Mouse (Mus musculus): ENCODE measurements at regions not wholly inside any gene's neighbourhood (a gene's known extent, or its start where the extent isn't known, plus 50 kb on each side); places are given as distances from the start of the nearest gene placed in this dataset.

DNA sequence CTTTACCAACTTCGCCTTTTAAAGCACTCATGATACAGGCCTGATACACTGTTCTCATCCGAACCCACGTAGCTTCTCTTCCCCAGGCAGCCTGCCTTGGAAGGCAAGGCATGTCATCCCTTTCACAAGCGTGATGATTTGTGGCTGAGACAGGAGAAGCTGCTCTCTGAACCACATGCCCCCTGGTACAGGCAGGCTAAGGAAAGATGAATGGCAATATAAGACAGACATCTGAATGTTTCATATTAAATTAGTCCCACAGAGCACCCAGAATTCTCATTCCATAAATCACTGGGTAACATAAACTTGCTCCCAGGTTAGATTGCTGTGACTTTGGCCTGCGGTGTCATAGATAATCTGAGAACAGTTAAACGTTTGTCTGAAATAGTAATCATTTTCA is 280.9 kb upstream of the Mpped2 start:
- no peak overlapping the region for H3K4me2 ChIP-seq (ENCODE audit: low read depth, low read length)
- no peaks in the 10 kb centered on the region for H3K4me1 ChIP-seq (ENCODE audit: control insufficient read depth, low read depth, low read length)
- no peak overlapping the region for H3K9ac ChIP-seq (ENCODE audit: low read depth, low read length)
- H3K27me3 ChIP-seq (ENCODE audit: control insufficient read depth, insufficient read depth, low read depth, low read length): no peaks in the 10 kb centered on the region
- no peak for ATAC-seq (ENCODE audit: low read depth)
- H3K9me3 ChIP-seq (replicated peaks; ENCODE audit: control insufficient read depth, low read length): no peaks in the 10 kb centered on the region
- WGBS (ENCODE audit: insufficient replicate concordance): 64% methylated on average over 6 of the region's 6 CpGs
- H3K27ac ChIP-seq (ENCODE audit: low read length): no peak overlapping the region
- no peaks in the 10 kb centered on the region for H3K36me3 ChIP-seq (ENCODE audit: control insufficient read depth, insufficient read depth)
- H3K4me3 ChIP-seq (ENCODE audit: low read depth, low read length): no peak overlapping the region

DNA sequence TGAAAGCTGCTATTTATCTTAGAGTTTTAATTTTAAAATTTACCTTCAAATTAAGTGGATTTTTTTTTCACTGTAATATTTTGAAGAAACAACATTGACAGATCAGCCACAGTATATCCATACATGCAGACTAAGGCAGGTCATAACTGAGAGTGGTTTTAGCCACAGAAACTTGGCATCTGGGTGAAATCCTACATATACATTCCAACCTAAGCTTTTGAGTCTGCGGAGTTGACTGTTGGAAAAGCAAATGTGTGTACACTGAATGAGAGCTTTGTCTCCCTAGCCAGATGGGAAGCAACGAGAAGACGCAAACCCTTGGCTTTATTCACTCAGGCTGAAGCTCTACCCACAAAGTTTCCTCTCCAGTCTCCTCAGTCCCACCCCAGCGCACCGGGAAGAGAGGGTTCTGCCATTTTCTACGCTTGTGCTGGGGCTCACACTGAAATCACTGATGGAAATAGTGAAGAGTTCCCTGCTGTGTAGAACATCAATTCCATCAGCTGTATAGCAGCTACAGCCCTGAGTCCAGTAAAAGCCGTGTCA is 277.5 kb upstream of the Mpped2 start:
- H3K9me3 ChIP-seq (replicated peaks; ENCODE audit: control insufficient read depth, low read length): no peaks in the 10 kb centered on the region
- H3K9ac ChIP-seq (ENCODE audit: low read depth, low read length): no peak overlapping the region
- WGBS (ENCODE audit: insufficient replicate concordance): 67% methylated on average over 7 of the region's 7 CpGs
- H3K4me2 ChIP-seq (ENCODE audit: low read depth, low read length): no peak overlapping the region
- no peaks in the 10 kb centered on the region for H3K4me1 ChIP-seq (ENCODE audit: control insufficient read depth, low read depth, low read length)
- H3K27me3 ChIP-seq (ENCODE audit: control insufficient read depth, insufficient read depth, low read depth, low read length): no peaks in the 10 kb centered on the region
- H3K4me3 ChIP-seq (ENCODE audit: low read depth, low read length): no peak overlapping the region
- H3K27ac ChIP-seq (ENCODE audit: low read length): no peak overlapping the region
- H3K36me3 ChIP-seq (ENCODE audit: control insufficient read depth, insufficient read depth): no peaks in the 10 kb centered on the region
- no peak for ATAC-seq (ENCODE audit: low read depth)

DNA sequence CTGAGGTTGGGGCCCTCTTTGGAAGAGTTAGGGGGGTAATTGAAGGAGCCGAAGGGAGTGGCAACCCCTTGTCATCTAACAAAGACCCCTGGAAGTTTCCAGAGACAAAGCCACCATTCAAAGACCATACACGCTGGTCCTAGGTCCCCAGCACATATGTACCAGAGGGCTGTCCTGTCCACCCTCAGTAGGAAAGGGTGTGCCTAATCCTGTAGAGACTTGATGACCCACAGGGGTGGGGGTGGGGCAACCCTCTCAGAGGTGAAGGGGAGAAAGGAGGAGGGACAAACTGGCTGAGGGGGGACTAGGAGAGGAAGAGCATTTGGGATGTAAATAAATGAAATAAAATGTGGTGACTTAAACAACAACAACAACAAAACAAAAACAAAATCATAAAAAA is 274.9 kb upstream of the Mpped2 start:
- Histone ChIP-seq H3K36me3 (ENCODE audit: control insufficient read depth, insufficient read depth) (no peaks in the 10 kb centered on the region), H3K27me3 (ENCODE audit: control insufficient read depth, insufficient read depth, low read depth, low read length) (no peaks in the 10 kb centered on the region), H3K9ac (ENCODE audit: low read depth, low read length) (no peak overlapping the region), H3K4me2 (ENCODE audit: low read depth, low read length) (no peak overlapping the region), H3K27ac (ENCODE audit: low read length) (no peak overlapping the region), H3K9me3 (replicated peaks; ENCODE audit: control insufficient read depth, low read length) (no peaks in the 10 kb centered on the region), H3K4me3 (ENCODE audit: low read depth, low read length) (no peak overlapping the region), H3K4me1 (ENCODE audit: control insufficient read depth, low read depth, low read length) (no peaks in the 10 kb centered on the region)
- ATAC-seq (ENCODE audit: low read depth): no peak
- 67% methylated on average over 2 of the region's 2 CpGs for WGBS (ENCODE audit: insufficient replicate concordance)

DNA sequence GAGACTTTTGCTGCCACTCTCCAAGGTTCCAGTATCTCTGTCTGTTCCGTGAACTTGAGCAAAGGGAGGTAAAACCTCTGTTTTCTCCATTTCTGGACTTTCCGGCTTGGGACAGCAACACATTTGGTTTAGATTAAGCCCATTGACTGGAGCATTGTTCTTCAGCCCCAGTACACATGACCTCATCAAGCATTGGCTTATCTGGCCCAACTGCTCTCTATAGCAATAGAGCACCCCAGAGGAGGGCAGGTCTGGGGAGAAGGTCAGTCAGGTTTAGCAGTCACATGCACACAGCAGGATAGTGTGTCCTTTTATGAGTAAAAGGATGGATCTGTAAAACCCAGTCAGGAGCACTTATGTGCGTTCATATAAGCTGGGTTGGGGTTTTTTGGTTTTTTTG is 268.1 kb upstream of the Mpped2 start:
- H3K36me3 ChIP-seq (ENCODE audit: control insufficient read depth, insufficient read depth): no peaks in the 10 kb centered on the region
- H3K27me3 ChIP-seq (ENCODE audit: control insufficient read depth, insufficient read depth, low read depth, low read length): no peaks in the 10 kb centered on the region
- no peak for ATAC-seq (ENCODE audit: low read depth)
- H3K4me1 ChIP-seq (ENCODE audit: control insufficient read depth, low read depth, low read length): no peaks in the 10 kb centered on the region
- no peak overlapping the region for H3K4me3 ChIP-seq (ENCODE audit: low read depth, low read length)
- H3K9me3 ChIP-seq (replicated peaks; ENCODE audit: control insufficient read depth, low read length): no peaks in the 10 kb centered on the region
- no peak overlapping the region for H3K9ac ChIP-seq (ENCODE audit: low read depth, low read length)
- H3K27ac ChIP-seq (ENCODE audit: low read length): no peak overlapping the region
- no peak overlapping the region for H3K4me2 ChIP-seq (ENCODE audit: low read depth, low read length)
- 58% methylated on average over 3 of the region's 3 CpGs for WGBS (ENCODE audit: insufficient replicate concordance)

DNA sequence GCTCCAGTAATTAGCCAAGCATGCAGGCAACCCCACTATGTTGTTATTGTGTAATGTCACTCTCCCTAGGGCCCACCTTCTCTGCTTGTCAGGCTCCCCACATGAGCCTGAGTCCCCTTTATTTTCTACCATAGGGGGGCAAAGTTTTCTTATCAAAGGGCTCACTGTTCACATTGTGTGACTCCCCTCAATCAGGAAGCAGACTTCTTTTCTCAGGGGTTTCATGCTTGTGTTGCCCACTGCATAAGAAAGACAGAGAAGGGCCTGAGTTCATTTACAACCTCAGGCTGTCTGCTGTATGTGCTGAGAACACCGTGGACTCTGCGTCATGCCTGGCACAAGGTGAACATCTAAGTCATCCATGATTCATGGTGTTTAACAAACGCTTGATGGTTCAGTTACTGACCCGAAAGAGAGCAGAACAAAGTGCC is 267.6 kb upstream of the Mpped2 start:
- WGBS (ENCODE audit: insufficient replicate concordance): 61% methylated on average over 4 of the region's 4 CpGs
- H3K4me3 ChIP-seq (ENCODE audit: low read depth, low read length): no peak overlapping the region
- H3K4me1 ChIP-seq (ENCODE audit: control insufficient read depth, low read depth, low read length): no peaks in the 10 kb centered on the region
- no peak overlapping the region for H3K9ac ChIP-seq (ENCODE audit: low read depth, low read length)
- no peak overlapping the region for H3K27ac ChIP-seq (ENCODE audit: low read length)
- no peaks in the 10 kb centered on the region for H3K36me3 ChIP-seq (ENCODE audit: control insufficient read depth, insufficient read depth)
- ATAC-seq (ENCODE audit: low read depth): no peak
- H3K27me3 ChIP-seq (ENCODE audit: control insufficient read depth, insufficient read depth, low read depth, low read length): no peaks in the 10 kb centered on the region
- H3K9me3 ChIP-seq (replicated peaks; ENCODE audit: control insufficient read depth, low read length): no peaks in the 10 kb centered on the region
- no peak overlapping the region for H3K4me2 ChIP-seq (ENCODE audit: low read depth, low read length)

DNA sequence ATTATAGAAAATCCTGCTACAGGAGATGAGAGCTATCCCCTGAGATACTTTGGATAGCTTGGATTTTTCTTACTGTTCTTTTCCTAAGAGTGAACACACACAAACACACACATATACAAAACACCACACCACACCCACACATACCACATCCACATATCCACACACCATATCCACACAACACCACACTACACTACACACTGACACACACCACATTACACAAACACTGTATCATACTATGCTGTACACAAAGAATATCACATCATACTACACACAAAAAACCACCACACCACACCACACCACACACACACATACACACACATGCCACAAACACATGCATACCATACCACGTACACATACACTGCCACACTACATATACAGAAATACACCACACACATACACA is 267.1 kb upstream of the Mpped2 start:
- no peak overlapping the region for H3K4me2 ChIP-seq (ENCODE audit: low read depth, low read length)
- no peak overlapping the region for H3K9ac ChIP-seq (ENCODE audit: low read depth, low read length)
- no peaks in the 10 kb centered on the region for H3K27me3 ChIP-seq (ENCODE audit: control insufficient read depth, insufficient read depth, low read depth, low read length)
- no peaks in the 10 kb centered on the region for H3K9me3 ChIP-seq (replicated peaks; ENCODE audit: control insufficient read depth, low read length)
- H3K4me1 ChIP-seq (ENCODE audit: control insufficient read depth, low read depth, low read length): no peaks in the 10 kb centered on the region
- 81% methylated on average over 1 of the region's 1 CpGs for WGBS (ENCODE audit: insufficient replicate concordance)
- no peak overlapping the region for H3K4me3 ChIP-seq (ENCODE audit: low read depth, low read length)
- no peak overlapping the region for H3K27ac ChIP-seq (ENCODE audit: low read length)
- H3K36me3 ChIP-seq (ENCODE audit: control insufficient read depth, insufficient read depth): no peaks in the 10 kb centered on the region
- no peak for ATAC-seq (ENCODE audit: low read depth)

DNA sequence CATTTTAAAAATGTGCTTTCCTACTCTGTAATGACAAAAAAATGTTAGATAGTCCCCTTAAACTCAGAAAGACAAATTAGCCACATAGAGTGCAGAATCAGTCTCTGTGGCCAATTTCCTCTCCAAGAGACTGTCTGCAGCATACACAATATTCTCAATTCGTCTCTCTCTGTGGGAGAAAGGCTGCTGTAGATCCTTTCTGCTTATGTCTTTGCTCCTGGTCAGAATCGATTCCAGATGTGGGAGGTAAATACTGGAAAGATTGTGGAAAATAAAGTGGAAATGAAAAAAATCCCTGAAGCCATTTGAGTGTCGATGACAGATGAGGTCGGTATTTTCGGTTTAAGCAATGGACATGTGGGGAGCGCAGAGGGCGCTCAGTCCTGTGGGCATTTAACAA is 265.8 kb upstream of the Mpped2 start:
- no peak overlapping the region for H3K9ac ChIP-seq (ENCODE audit: low read depth, low read length)
- no peak overlapping the region for H3K27ac ChIP-seq (ENCODE audit: low read length)
- ATAC-seq (ENCODE audit: low read depth): no peak
- H3K27me3 ChIP-seq (ENCODE audit: control insufficient read depth, insufficient read depth, low read depth, low read length): no peaks in the 10 kb centered on the region
- no peaks in the 10 kb centered on the region for H3K4me1 ChIP-seq (ENCODE audit: control insufficient read depth, low read depth, low read length)
- WGBS (ENCODE audit: insufficient replicate concordance): 61% methylated on average over 7 of the region's 7 CpGs
- no peaks in the 10 kb centered on the region for H3K9me3 ChIP-seq (replicated peaks; ENCODE audit: control insufficient read depth, low read length)
- H3K4me3 ChIP-seq (ENCODE audit: low read depth, low read length): no peak overlapping the region
- H3K4me2 ChIP-seq (ENCODE audit: low read depth, low read length): no peak overlapping the region
- H3K36me3 ChIP-seq (ENCODE audit: control insufficient read depth, insufficient read depth): no peaks in the 10 kb centered on the region

DNA sequence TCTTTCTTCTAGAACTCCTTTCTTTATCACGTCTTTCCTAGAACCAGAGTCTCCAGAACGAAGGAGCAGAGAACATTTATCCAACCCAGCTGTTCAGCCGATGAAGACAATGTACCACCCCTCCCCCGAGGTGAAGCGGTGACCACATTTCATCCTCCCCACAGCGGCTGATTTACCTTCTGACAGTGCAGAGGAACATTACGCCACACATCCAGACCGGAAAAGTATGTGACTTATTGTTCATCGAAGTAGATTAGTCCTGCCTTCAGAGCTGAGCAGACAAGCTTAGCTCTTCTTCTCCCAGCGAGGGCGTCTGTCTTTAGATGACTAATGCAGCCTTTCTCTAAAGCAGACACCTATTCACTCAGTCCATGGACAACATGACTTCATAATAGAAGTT is 264.2 kb upstream of the Mpped2 start:
- Histone ChIP-seq H3K4me1 (ENCODE audit: control insufficient read depth, low read depth, low read length) (no peaks in the 10 kb centered on the region), H3K9me3 (replicated peaks; ENCODE audit: control insufficient read depth, low read length) (no peaks in the 10 kb centered on the region), H3K4me3 (ENCODE audit: low read depth, low read length) (no peak overlapping the region), H3K9ac (ENCODE audit: low read depth, low read length) (no peak overlapping the region), H3K27me3 (ENCODE audit: control insufficient read depth, insufficient read depth, low read depth, low read length) (no peaks in the 10 kb centered on the region), H3K4me2 (ENCODE audit: low read depth, low read length) (no peak overlapping the region), H3K36me3 (ENCODE audit: control insufficient read depth, insufficient read depth) (no peaks in the 10 kb centered on the region), H3K27ac (ENCODE audit: low read length) (no peak overlapping the region)
- no peak for ATAC-seq (ENCODE audit: low read depth)
- WGBS (ENCODE audit: insufficient replicate concordance): 17% methylated on average over 11 of the region's 11 CpGs

DNA sequence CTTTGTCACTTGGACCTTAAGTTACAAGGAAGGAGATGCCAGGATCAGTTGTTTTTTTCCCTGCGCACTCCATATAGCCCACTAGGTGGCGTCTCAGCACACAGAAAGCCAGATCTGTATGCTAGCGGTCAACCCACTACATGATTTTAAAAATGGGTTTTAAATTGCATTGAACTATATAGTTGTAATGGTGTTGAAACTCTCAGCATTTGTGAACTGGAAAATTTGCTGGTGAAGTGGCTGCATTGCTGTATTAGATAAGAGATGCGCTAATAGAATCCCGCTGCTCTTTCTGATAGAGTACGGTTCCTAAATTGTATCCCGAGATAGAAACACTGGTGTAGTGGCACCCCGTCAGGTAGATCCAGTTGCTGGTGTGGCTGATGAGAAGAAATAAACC is 261.9 kb upstream of the Mpped2 start:
- H3K4me1 ChIP-seq (ENCODE audit: control insufficient read depth, low read depth, low read length): no peaks in the 10 kb centered on the region
- H3K4me2 ChIP-seq (ENCODE audit: low read depth, low read length): no peak overlapping the region
- no peak for ATAC-seq (ENCODE audit: low read depth)
- H3K9me3 ChIP-seq (replicated peaks; ENCODE audit: control insufficient read depth, low read length): no peaks in the 10 kb centered on the region
- no peaks in the 10 kb centered on the region for H3K36me3 ChIP-seq (ENCODE audit: control insufficient read depth, insufficient read depth)
- 35% methylated on average over 8 of the region's 8 CpGs for WGBS (ENCODE audit: insufficient replicate concordance)
- no peaks in the 10 kb centered on the region for H3K27me3 ChIP-seq (ENCODE audit: control insufficient read depth, insufficient read depth, low read depth, low read length)
- H3K4me3 ChIP-seq (ENCODE audit: low read depth, low read length): no peak overlapping the region
- H3K27ac ChIP-seq (ENCODE audit: low read length): no peak overlapping the region
- no peak overlapping the region for H3K9ac ChIP-seq (ENCODE audit: low read depth, low read length)

Data from liver, embryonic 16.5 days (tissue).